Mouse (Mus musculus) C2C12 (cell line): ENCODE measurements at regions not wholly inside any gene's neighbourhood (a gene's known extent, or its start where the extent isn't known, plus 50 kb on each side); places are given as distances from the start of the nearest gene placed in this dataset.

Experiments
- H3K27me3 ChIP-seq: one replicate; pipeline ENCODE4 v1.6.1; 2011; ENCODE audit not compliant: control insufficient read depth, insufficient read depth, insufficient read length
- H3K36me3 ChIP-seq: one replicate; pipeline ENCODE4 v1.6.1; 2011; ENCODE audit not compliant: control insufficient read depth, insufficient read depth
- H3K4me3 ChIP-seq: one replicate; pipeline ENCODE4 v1.5.1; 2011; ENCODE audit warnings: mild to moderate bottlenecking, control low read depth; ENCODE audit not compliant: poor library complexity, insufficient read depth, severe bottlenecking
- H3K79me2 ChIP-seq: one replicate; pipeline ENCODE4 v1.6.1; 2011; ENCODE audit not compliant: control insufficient read depth, insufficient read depth
- H3K79me3 ChIP-seq: one replicate; pipeline ENCODE4 v1.6.1; 2011; ENCODE audit warnings: low read depth, control low read depth
- H3ac ChIP-seq: one replicate; pipeline ENCODE3; 2011; ENCODE audit warnings: low read depth; ENCODE audit not compliant: control insufficient read depth, insufficient read length
- CEBPB ChIP-seq: IDR thresholded peaks from one replicate; pipeline ENCODE4 v1.6.1; 2011; ENCODE audit warnings: low read depth, mild to moderate bottlenecking, control low read depth, moderate library complexity
- CTCF ChIP-seq: IDR thresholded peaks from one replicate; pipeline ENCODE4 v1.5.1; 2011; ENCODE audit not compliant: control insufficient read depth, insufficient read depth, insufficient read length
- FOSL1 ChIP-seq: IDR thresholded peaks from one replicate; pipeline ENCODE4 v1.8.0; 2011; ENCODE audit warnings: mild to moderate bottlenecking, low read length; ENCODE audit not compliant: poor library complexity, insufficient read depth, severe bottlenecking
- MAX ChIP-seq: IDR thresholded peaks from one replicate; pipeline ENCODE4 v1.6.1; 2011; ENCODE audit warnings: mild to moderate bottlenecking, control low read depth
- MYOD1 ChIP-seq: IDR thresholded peaks from one replicate; pipeline ENCODE4 v1.6.1; 2011; ENCODE audit warnings: low read depth; ENCODE audit not compliant: control insufficient read depth, insufficient read length
- MYOG ChIP-seq: IDR thresholded peaks from one replicate; pipeline ENCODE4 v1.6.1; 2011; ENCODE audit not compliant: control insufficient read depth, insufficient read length; ENCODE audit errors: extremely low read depth
- USF1 ChIP-seq: IDR thresholded peaks from one replicate; pipeline ENCODE4 v1.6.1; 2011; ENCODE audit warnings: low read depth, mild to moderate bottlenecking, control low read depth, moderate library complexity

DNA sequence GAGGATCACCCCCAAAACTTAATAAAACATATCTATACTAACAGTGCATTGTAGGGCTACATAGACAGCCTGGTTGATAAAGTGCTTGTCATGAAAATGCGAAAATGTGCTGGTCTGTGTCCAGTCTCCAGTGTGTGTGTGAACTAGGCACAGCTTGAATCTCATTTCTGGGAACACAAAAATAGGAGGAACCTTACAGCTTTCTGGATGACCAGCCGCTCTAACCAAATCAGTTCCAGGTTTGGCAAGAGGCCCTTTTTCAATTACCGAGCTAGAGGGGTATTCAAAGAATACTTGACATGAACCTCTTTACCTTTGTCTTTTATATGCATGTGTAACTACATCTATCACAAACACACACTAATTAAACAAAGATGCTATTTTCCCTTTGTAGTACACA is 390.3 kb upstream of the Hsf2 start:
- no peak for TF ChIP-seq MAX
- TF ChIP-seq FOSL1, result no peak
- no peak for TF ChIP-seq CTCF
- no peak for TF ChIP-seq USF1
- TF ChIP-seq MYOD1, result no peak
- TF ChIP-seq CEBPB, result no peak
- TF ChIP-seq MYOG, result no peak
- H3K79me2 ChIP-seq, result no peaks in the 10 kb centered on the region
- no peak overlapping the region for H3K4me3 ChIP-seq
- H3ac ChIP-seq, result no peak overlapping the region
- no peaks in the 10 kb centered on the region for H3K36me3 ChIP-seq
- H3K27me3 ChIP-seq, result no peaks in the 10 kb centered on the region
- H3K79me3 ChIP-seq, result no peaks in the 10 kb centered on the region

DNA sequence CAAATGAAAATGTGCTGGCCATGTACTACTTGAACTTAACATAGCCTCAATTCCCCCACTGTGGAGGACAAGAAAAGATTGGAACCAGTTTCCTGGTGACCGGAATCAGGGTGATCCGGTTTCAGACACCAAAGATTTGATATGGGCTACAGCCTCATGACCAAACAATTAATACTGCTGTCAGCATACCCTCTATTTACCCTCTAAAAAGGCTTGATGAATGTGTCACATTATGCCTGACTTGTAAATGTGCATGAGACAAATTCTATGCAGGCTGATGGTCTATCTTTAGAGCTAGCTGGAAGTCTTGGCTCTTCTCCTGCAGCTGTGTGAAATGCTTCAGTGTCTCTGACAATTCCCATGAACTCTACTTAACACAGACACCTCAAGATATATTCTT is 372.8 kb upstream of the Hsf2 start:
- H3K36me3 ChIP-seq, result no peaks in the 10 kb centered on the region
- H3K79me2 ChIP-seq, result no peaks in the 10 kb centered on the region
- no peak overlapping the region for H3K4me3 ChIP-seq
- H3ac ChIP-seq, result no peak overlapping the region
- TF ChIP-seq FOSL1, result no peak
- TF ChIP-seq CEBPB, result no peak
- no peak for TF ChIP-seq USF1
- no peaks in the 10 kb centered on the region for H3K27me3 ChIP-seq
- H3K79me3 ChIP-seq, result no peaks in the 10 kb centered on the region

DNA sequence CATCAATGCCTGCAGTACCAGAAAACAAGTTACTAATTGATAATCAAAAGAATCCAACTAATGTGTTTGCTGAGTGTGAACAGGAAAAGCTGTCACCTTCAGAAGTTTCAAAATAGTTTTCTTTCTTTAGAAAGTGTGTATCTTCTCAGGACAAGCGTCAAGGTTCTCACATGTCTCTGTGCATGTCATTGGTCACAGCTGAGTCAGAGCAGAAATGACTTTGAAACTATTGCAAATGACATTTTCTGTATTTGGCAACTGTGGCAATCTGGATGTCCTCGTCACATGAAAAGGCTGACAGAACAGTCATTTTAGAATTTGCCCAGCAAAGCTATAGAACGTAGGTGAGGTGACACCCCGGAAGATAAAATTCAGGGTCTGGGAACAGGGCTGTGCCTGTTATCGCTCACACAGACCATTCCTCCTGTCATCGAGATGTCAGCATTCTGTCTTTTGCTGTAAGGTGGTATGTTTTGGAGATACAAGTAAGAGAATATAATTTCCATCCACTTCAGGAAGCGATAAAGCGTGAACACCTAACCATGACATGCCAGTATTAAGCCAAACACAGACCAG is 371.4 kb upstream of the Hsf2 start:
- H3K79me3 ChIP-seq, result no peaks in the 10 kb centered on the region
- TF ChIP-seq CEBPB (no peak), MYOG (no peak), FOSL1 (no peak), MYOD1 (no peak), CTCF (no peak), USF1 (no peak), MAX (no peak)
- no peak overlapping the region for H3ac ChIP-seq
- H3K27me3 ChIP-seq, result no peaks in the 10 kb centered on the region
- no peaks in the 10 kb centered on the region for H3K79me2 ChIP-seq
- H3K36me3 ChIP-seq, result no peaks in the 10 kb centered on the region
- no peak overlapping the region for H3K4me3 ChIP-seq

DNA sequence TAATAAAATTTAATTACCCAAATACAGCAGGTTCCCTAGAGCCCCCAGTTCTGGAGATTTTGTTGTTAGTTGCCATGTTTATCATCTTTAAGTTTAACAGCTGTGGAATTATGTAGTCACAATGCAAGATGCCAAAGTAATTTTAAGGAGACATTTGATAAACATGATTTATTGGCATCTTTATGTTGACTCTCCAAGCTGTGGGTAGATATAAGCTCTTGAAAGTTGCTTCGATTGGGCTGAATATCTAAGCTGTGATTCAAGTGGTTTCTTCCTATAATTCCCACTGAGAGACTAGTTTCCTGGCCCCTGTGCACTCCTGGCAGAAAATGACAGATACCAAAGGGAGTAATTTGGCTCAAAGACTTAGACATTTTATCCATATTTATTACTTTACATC is 364.7 kb upstream of the Hsf2 start:
- H3K79me2 ChIP-seq, result no peaks in the 10 kb centered on the region
- no peak overlapping the region for H3K4me3 ChIP-seq
- no peaks in the 10 kb centered on the region for H3K27me3 ChIP-seq
- H3ac ChIP-seq, result no peak overlapping the region
- no peaks in the 10 kb centered on the region for H3K36me3 ChIP-seq
- no peaks in the 10 kb centered on the region for H3K79me3 ChIP-seq
- TF ChIP-seq MAX (no peak), USF1 (no peak), CEBPB (no peak), MYOG (no peak), FOSL1 (no peak), CTCF (no peak), MYOD1 (no peak)

DNA sequence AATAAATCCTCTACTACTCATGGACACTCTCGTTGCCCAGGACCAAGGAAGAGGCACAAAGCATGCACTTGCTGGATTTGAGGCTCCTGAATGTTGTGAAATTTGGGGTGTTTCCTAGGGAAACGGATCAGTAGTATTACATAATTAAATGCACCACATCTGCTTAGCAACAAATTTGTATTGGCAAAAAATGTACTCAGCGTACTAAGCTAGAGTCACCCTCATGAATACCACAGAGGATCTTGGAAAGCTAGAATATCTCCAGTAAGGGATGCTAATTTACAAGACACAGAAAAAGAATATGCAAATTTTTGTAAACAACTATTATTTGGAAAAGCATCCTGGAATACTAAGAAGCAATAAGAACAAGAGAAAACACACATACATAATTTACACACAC is 359.0 kb upstream of the Hsf2 start:
- Histone ChIP-seq H3K4me3 (no peak overlapping the region), H3K79me3 (no peaks in the 10 kb centered on the region), H3ac (no peak overlapping the region), H3K27me3 (no peaks in the 10 kb centered on the region), H3K36me3 (no peaks in the 10 kb centered on the region), H3K79me2 (no peaks in the 10 kb centered on the region)
- TF ChIP-seq MYOD1 (no peak), MYOG (no peak), USF1 (no peak), CEBPB (no peak), MAX (no peak), FOSL1 (no peak), CTCF (no peak)

DNA sequence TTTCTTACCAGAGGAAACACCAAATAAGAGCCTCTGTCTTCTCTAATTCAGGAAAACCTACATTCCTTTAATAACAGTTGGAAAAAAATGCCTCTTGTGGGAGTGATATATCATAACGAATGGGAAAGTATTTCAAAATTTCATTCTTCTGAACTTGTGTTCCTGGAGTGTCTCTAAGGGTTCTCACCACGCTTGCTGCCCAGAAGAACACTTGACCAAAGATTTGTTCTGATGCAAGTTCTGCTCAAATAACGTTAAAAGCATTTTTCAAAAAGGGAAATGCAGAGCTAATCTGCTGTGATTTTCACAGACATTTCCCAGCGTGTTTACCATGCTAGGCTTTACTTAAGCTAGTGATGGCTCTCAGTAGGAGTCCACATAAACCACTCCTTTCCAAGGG is 329.8 kb upstream of the Hsf2 start:
- Histone ChIP-seq H3K27me3 (no peaks in the 10 kb centered on the region), H3K79me2 (no peaks in the 10 kb centered on the region), H3ac (no peak overlapping the region), H3K79me3 (no peaks in the 10 kb centered on the region), H3K36me3 (no peaks in the 10 kb centered on the region), H3K4me3 (no peak overlapping the region)
- TF ChIP-seq MAX (no peak), CEBPB (no peak), CTCF (no peak), MYOG (no peak), USF1 (no peak), FOSL1 (no peak), MYOD1 (no peak)
